ENCODE assay signal across 8 mouse cellular contexts in the genomic region with DNA sequence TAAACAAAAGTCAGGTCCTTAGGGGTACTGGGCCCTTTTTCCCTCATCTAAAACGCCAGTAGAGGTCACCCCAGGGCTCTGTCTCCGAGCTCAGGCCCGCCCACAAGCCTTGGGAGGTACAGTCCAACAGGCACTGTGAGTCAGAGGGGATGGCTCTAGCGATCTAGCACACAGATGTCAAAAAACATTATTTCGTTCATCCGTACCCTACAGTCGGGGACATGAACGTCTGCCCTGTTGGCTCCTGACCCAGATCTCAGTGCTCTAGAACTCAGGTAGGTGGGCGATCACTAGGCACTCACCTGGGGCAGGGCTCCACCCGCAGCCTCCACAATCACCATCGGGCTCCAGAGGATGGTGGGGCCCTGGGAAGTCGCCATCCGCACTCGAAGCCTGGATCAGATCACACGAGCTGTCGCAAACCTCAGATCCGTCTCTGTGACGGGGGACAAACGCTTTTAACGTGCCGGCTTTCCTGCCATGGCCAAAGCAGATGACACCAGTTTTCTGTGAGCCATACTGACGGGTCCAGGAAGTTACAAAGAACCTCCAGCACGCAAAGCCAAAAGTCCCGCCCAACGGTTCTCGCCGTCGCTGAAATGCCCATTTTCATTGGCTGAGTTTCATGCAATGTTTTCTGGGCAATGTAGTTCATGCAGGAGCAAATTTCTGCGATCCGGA. TPM values are rescaled to one million over a fixed set of nuclear protein-coding genes. Genes with fewer than 3 reads are reported as not detected.
A peak's percentile ranks its signal among the peaks of the same experiment; 100 is the strongest.
DNase-seq lines count a peak whose midpoint lies in the region; ATAC-seq lines count a peak whose summit lies in the region.

A gene (minus strand): TSS at position 568 of the 681 bp plus-strand sequence.

- ATAC-seq in hindbrain, embryonic 16.5 days: peak; percentile 96

- no peaks in the 10 kb centered on the region for H3K9me3 ChIP-seq in hindbrain, embryonic 16.5 days (ENCODE audit: control insufficient read depth, low read length)

- H3K4me2 ChIP-seq in hindbrain, embryonic 16.5 days (ENCODE audit: low read length): peak within 1 kb of the TSS; percentile 61

- DNase-seq in WW6 (ENCODE audit: low read depth, low spot score): peak; percentile 75
- peak; percentile 43 to 74 for DNase-seq in cerebellum, postnatal 4 days (ENCODE audit: low spot score in 2 of 2)
- peak; percentile 91 for DNase-seq in gastrocnemius, adult 18-20 months (ENCODE audit: low spot score)
- peak; percentile 85 to 89 for DNase-seq in left cerebral cortex, adult 18-20 months (ENCODE audit: low spot score in 2 of 2)
- DNase-seq in right cerebral cortex, adult 18-20 months: peak; percentile 90
- peak; percentile 29 for DNase-seq in urinary bladder, postnatal 10 days (ENCODE audit: low spot score)

- under 1% methylated on average over 30 of the region's 30 CpGs for WGBS in hindbrain, embryonic 16.5 days
- WGBS in macrophage (ENCODE audit: missing documents): 0% methylated on average over 30 of the region's 30 CpGs

- H3K4me1 ChIP-seq in hindbrain, embryonic 16.5 days (ENCODE audit: control insufficient read depth, insufficient read depth, low read depth, low read length): peaks cover 10% of the 10 kb centered on the region

- H3K27ac ChIP-seq in hindbrain, embryonic 16.5 days (ENCODE audit: low read depth, low read length): peak within 1 kb of the TSS; percentile 75
- H3K27ac ChIP-seq in macrophage: peak within 1 kb of the TSS; percentile 41

- H3K36me3 ChIP-seq in hindbrain, embryonic 16.5 days (ENCODE audit: control insufficient read depth, insufficient read depth, low read length): peaks cover 16% of the 10 kb centered on the region
- H3K36me3 ChIP-seq in macrophage (ENCODE audit: inconsistent target): peaks cover 31% of the 10 kb centered on the region

- H3K9ac ChIP-seq in hindbrain, embryonic 16.5 days (ENCODE audit: low read depth, low read length): peak within 1 kb of the TSS; percentile 78

- H3K79me2 ChIP-seq in macrophage (ENCODE audit: inconsistent target): peaks cover 15% of the 10 kb centered on the region

- no peaks in the 10 kb centered on the region for H3K27me3 ChIP-seq in hindbrain, embryonic 16.5 days (replicated peaks; ENCODE audit: control insufficient read depth, insufficient read depth, low read length)

- H3K4me3 ChIP-seq in hindbrain, embryonic 16.5 days (ENCODE audit: low read length): peak within 1 kb of the TSS; percentile 67
- H3K4me3 ChIP-seq in macrophage (ENCODE audit: inconsistent target): peak within 1 kb of the TSS; percentile 89

RNA-seq across cellular contexts. Expression of the gene that starts here (rescaled TPM):
- 1 to 10 TPM; 3.5 to 4.2 TPM for total RNA-seq in gastrocnemius, adult 18-20 months (2021)
- 22.1 and 23.1 TPM in 2 replicates for polyA plus RNA-seq in hindbrain, embryonic 16.5 days (2015; fragmentation: Nextera tagmentation; extraction: Ambion mirVana)
- total RNA-seq in left cerebral cortex, adult 18-20 months (2021): 10 to 100 TPM; 14.1 to 15.3 TPM
- total RNA-seq in macrophage (2018; cell fraction: chromatin; rRNA removed): 10 to 100 TPM in 17 of 26 experiments, 1 to 10 TPM in 9; 2.7 to 23.1 (median 14.1) TPM
- total RNA-seq in macrophage (2018; cell fraction: cytosol; rRNA removed): 10 to 100 TPM in 1 of 26 experiments, 1 to 10 TPM in 25; 3.7 to 10.3 (median 7.7) TPM
- 10 to 100 TPM in 12 of 26 experiments, 1 to 10 TPM in 14; 2.5 to 20.7 (median 9.2) TPM for total RNA-seq in macrophage (2018; cell fraction: nucleus; rRNA removed)
- polyA plus RNA-seq in macrophage (2018): 7.1 to 9.2 TPM (median 8.7 TPM) in 3 replicates

Comparison
In these comparisons a context has a peak if more than half of its experiments do, and no peak if none do; other contexts are left out.
1. Peak in every context shown above with its lines: DNase-seq, ATAC-seq, H3K4me3 ChIP-seq and H3K27ac ChIP-seq.
2. DNase-seq: peak in every context shown above with its lines; median percentile 91 in gastrocnemius, adult 18-20 months; 90 in right cerebral cortex, adult 18-20 months; 87 in left cerebral cortex, adult 18-20 months; 75 in WW6; 58 in cerebellum, postnatal 4 days; 29 in urinary bladder, postnatal 10 days.